Mouse (Mus musculus): ENCODE results near the gene Lrrc20. TPM values are rescaled to one million over a fixed set of nuclear protein-coding genes. Genes with fewer than 3 reads are reported as not detected.

Lrrc20 gene
- total RNA-seq, 4 experiments from 2014 or later: 32.7 to 43.3 (median 40.3) TPM

DNA sequence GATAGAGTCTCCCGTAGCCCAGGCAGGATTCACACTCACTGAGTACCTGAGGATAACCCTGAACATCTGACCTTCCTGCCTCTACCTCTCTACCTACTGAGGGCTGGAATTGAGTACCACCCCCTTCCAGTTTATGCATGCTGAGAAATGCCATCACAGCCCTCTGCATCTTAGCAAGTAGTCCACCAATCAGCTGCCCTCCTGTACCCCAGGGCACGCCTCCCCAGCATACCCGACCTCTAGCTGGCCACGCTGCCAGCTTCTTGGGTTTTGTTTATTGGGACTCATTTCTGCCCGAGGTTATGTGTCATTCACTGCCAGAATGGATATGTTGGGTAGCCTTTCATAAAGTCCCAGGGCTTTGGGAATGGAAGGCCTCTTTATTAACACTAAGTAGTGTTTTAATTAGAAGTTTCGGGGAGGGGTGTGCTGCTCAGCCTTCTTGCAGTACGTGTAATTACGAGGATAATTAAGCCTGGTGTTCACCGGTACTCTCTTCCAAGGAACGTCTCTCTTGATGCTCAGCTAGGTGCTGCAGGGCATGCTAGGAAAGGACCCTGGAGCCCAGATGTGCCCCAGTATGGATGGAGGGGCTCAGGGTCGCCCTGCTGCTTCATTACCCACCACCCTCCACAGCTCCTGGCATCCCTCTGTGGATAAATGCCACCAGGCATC, 36.8 kb downstream of the Lrrc20 start:
- DNase-seq (ENCODE audit: low spot score): no peak

DNA sequence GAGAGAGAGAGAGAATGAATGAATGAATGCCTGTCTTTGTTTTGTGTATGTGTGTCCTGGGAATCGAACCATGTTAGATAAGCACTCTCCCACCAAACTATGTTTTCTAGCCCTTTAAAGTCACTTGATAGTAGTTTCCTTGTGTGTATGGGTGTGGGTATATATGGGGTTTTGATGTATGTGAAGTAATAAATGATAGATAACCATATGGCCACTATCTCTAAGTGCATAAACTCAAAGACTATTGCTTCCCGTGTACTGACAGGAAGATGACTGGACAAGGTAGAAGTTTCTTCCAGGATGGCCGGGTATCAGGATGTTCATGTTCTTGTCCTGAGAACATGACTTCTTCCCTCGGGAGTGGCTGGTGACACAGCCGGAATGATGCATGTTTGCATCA, 41.3 kb downstream of the Lrrc20 start:
- DNase-seq (ENCODE audit: low spot score): no peak

- no peak for DNase-seq (ENCODE audit: low spot score)
Observed at GRCm38 (mm10) chr10:61517296-61518071, 41.9 kb downstream of the Lrrc20 start.

- no peak for DNase-seq (ENCODE audit: low spot score)
Observed at GRCm38 (mm10) chr10:61518320-61518719, 42.7 kb downstream of the Lrrc20 start.

DNA sequence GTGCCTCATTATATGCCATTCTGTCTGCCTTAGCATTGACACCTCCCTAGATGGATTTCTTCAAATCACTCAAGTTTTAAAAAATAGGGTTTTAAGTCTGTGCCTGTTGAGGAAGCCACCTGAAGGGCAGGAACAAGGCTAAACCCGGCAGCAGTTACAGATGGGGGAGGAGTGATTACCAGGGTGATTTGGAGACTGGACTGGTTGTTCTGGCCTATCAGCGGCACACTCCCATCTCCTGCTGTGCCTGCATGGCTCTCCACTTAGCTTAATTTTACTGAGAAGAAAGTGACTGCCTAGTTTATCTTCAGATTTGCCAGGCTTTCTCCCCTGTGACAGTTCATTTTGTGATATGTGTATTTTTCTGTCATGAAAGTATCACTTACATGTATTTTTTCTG, 43.9 kb downstream of the Lrrc20 start:
- DNase-seq (ENCODE audit: low spot score): no peak

DNA sequence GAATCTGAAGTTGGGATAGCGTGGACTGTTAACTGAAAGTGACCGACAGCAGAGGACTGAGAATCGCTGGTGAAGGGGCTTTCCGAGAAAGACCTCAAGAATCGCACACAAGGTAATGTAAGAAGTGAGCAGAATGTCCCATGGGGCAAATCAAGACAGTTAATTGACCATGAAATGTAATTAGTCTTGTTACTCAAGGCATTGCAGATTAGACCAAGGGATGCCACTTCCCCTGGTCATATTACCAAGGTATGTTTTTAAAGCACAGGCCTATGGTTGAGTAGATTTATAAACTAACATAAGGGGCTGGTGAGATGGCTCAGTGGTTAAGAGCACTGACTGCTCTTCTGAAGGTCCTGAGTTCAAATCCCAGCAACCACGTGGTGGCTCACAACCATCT, 45.1 kb downstream of the Lrrc20 start:
- no peak for DNase-seq (ENCODE audit: low spot score)

DNA sequence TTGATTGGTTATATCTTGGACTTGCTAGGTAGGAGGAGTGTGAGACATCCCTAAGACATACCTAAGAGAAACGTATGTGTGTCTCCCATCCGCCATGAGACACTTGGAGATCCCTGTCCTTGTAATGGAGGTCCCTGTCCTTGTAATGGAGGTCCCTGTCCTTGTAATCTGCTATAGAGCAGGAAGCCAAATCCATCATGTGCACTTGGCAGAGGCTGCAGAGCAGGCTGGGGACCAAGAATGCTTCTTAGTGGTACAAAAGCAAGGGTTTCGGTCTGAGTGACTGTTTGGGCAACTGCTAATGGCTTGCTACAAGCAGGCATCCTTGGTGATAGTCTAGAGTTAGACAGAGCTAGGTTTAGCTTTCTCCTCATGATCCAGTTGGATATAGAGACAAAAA, 55.3 kb downstream of the Lrrc20 start:
- peak; percentile 10 for DNase-seq (ENCODE audit: low spot score)

DNA sequence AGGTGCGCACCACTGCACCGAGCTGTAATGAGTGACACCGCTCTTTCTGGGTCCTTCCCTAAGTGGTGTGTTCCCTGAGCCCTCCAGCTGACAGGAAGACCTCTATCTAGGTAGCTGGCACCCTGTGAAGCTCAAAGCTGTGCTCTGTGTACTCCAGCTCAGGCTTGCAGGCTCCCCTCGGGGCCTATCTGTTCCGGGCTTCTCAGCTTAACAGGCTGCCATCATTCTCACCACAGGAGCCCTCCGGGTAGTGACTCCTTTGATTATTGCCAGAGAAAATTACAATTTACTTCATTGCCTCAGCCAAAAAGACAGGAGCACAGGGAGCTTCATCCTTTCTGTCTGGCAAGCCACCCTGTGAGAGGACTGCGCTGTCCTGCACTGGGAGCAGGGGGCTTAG, 57.7 kb downstream of the Lrrc20 start:
- DNase-seq (ENCODE audit: low spot score): no peak

DNA sequence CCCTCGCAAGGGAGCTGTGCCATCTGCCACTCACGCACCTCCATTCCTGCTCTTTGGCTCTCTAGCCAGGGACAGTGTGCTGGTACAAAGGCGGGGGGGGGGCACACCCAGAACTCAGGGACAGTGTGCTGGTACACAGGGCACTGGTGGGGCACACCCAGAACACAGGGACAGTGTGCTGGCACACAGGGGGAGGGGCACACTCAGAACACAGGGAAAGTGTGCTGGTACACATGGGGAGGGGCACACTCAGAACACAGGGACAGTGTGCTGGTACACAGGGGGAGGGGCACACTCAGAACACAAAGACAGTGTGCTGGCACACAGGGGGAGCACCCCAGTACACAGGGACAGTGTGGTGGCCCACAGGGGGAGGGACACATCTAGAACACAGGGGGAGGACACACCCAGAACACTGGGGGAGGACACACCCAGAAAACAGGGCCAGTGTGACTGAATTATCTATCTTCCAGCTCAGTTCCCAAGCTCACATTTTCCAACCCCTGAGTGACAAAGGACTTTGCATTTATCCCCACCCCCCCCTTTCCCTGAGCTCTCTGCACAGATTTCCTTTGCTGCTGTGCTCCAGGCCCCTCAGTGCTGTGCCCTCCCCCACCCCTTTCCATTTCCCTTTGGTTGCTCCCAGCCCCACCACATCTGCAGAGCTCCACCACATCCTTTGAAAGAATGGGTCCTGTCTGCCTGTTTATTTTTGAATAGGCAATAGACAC, 58.9 kb downstream of the Lrrc20 start:
- DNase-seq (ENCODE audit: low spot score): no peak

DNA sequence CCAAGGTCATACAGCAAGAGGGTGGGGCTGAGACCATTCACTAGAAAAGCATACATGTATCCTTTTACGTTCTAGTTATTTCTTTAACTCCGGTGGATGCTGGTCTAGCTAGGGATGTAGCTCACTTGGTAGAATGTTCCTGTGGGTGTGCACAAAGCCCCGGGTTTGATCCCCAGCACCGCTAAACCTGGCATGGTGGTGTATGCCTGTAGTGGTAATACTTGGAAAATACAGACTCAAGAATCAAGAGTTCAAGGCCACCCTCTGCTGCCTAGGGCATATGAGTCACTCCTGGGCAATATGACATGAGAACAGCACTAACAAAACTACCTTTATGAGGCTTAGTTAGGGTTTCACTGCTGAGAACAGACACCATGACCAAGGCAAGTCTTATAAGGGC, 59.8 kb downstream of the Lrrc20 start:
- no peak for DNase-seq (ENCODE audit: low spot score)

DNA sequence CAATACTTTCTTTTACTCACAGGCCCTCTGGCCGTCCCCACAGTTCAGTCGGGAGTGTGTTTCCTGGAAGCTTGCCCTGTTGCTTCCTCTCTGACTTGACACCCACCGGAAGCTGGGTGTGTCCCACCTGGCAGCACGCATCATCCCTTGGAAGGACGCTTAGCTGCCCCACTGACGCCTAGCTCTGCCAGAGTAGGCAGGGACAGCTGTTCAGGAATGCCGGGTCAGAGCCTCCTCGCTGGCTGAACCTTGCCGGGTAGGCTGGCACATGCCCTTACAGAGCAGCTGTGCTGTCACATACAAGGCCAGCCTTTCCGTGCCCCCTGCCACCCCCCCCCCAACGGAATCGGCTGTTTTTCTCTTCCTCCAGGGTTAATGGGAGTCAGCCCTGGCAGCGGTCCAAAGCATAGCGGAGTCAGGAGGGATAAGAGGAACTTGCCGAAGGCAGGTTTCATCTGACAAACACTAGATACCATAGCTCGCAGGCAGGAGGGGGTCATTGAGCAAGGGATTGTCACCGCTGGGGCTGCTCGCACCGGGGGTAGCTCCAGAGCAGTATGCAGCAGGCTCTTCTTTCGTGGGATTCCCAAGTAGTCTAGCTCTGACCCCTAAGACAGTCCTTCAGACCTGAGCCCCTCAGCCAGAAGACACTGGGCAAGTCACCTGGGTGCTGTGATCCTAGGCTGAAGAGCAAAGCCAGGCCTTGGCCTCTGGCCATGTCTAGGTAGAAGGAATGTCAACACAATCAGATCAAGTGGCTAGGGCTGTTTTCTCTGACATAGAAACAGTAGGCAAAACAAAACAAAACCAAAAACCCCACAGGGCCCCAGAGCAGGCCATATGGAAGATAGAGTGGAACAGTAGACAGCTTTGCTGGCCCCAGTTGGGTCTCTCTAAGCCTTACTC, 60.8 kb downstream of the Lrrc20 start:
- DNase-seq (ENCODE audit: low spot score): peak; percentile 40

DNA sequence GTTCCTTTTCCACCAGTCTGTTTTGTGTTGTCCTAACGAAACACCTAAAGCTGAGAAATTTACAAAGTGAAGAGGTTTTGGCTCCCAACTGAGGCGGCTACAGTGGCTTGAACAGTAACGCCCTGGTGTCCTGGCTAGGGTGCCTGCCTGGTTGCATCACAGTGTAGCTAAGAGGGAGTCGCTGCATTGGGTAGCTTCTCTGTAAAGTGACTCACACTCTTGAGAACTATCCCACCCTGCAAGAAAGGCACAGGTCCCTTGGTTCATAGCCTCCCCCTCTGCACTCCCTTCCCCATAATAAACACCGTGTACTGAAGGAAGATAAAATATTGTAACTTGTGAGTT, 61.4 kb downstream of the Lrrc20 start:
- DNase-seq (ENCODE audit: low spot score): no peak

DNA sequence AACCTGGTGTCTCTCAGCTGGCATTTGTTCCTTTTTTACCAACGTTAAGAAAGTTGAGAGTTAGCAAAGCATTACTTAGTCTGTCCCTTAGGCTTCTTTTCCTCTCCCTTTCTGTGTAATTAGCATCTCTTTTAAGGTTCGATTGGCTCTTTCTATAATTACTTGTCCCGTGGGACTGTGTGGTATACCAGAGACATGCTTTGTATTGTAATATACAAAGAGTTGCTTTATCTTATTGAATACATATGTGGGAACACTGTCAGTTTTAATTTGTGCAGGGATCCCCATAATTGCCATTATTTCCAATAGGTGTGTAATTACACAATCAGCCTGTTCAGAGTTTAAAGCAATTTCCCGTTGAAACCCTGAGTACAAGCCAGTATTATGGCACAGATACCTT, 62.8 kb downstream of the Lrrc20 start:
- DNase-seq (ENCODE audit: low spot score): no peak

DNA sequence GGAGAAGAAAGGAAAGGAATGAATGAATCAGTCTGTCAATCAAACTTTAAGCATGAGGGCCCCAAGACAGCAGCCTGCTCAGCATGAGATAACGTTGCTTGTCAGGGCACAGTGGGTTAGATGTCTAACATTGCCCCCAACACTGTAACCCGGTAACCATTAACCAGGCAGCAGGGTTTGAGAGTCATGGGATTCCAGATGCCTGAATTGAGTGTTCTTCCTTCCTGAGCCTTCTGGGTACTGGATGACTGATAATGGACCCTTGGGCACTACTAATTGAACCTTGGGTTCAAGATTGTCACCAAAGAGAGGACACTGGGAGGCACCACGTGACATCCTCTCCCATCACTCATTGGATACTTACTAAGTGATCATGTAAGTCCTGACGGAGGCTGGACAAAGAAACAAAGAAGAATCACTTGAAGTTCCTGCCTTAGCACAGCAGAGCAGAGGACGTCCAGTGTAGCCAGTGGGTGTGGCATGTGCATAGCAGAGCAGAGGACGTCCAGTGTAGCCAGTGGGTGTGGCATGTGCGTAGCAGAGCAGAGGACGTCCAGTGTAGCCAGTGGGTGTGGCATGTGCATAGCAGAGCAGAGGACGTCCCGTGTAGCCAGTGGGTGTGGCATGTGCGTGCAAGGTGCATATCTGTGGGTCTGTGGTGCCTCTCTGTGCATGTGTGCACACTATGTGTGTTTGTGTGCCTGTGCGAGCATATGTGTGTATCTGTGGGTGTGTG, 68.7 kb downstream of the Lrrc20 start:
- DNase-seq (ENCODE audit: low spot score): no peak

- DNase-seq (ENCODE audit: low spot score): no peak
Observed at GRCm38 (mm10) chr10:61544863-61545240, 69.3 kb downstream of the Lrrc20 start.

GRCm38 (mm10) chr10:61550106-61550505, 74.5 kb downstream of the Lrrc20 start:
- DNase-seq (ENCODE audit: low spot score): no peak

- no peak for DNase-seq (ENCODE audit: low spot score)
Observed at GRCm38 (mm10) chr10:61555155-61555554, 79.6 kb downstream of the Lrrc20 start.

- DNase-seq (ENCODE audit: low spot score): no peak
Observed at GRCm38 (mm10) chr10:61558631-61559030, 83.0 kb downstream of the Lrrc20 start.

GRCm38 (mm10) chr10:61559544-61559943, 83.9 kb downstream of the Lrrc20 start:
- no peak for DNase-seq (ENCODE audit: low spot score)

- DNase-seq (ENCODE audit: low spot score): no peak
Observed at GRCm38 (mm10) chr10:61563550-61563949, 87.9 kb downstream of the Lrrc20 start.

DNA sequence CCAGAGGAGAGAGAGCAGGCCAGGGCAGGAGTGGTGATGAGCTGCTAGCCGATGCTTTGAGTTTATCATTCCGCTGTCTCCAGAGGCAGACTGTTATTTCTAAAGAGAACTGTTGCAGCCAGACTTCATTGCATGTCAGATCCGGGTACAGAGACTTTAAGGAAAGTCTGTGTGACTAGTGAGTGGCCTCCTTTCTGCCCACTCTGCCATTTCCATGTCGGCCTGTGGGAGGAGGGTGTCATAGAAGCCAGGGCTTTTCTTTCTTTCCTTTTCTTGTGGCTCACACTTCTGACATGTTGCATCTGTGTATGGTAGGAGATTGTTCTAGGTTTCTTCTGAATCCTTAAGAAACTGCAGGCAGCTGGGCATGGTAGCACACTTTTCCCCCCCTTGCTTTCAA, 88.8 kb downstream of the Lrrc20 start:
- DNase-seq (ENCODE audit: low spot score): no peak
